Mouse (Mus musculus): ENCODE data around the gene Iqcd. TPM values are rescaled to one million over a fixed set of nuclear protein-coding genes. Genes with fewer than 3 reads are reported as not detected.

Iqcd gene
- total RNA-seq, 2 experiments from 2014 or later = 0.36 to 0.40 TPM

DNA sequence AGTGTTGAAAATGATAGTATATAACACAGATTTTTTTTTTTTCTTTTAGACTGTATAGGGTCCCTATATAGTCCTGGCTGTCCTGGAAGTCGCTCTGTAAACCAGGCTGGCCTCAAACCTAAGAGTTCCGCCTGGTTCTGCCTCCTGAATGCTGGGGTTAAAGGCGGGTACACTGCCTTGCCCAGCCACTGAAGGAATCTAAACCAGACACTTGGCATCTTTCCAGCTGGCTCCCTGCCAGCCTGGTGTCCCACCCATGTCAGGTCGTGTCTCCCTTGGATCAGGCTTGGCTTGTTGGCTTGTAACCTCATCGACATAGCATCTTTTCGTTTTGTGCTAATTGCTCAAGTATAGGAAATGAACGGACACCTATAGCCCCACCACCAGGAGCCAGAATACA, 39.8 kb downstream of the Iqcd start:
- no peak for DNase-seq

GRCm38 (mm10) chr5:120631128-120631527, 42.3 kb downstream of the Iqcd start:
- peak; percentile 36 to 52 for DNase-seq

- DNase-seq = no peak
Observed at GRCm38 (mm10) chr5:120631892-120632291, 43.1 kb downstream of the Iqcd start.

DNA sequence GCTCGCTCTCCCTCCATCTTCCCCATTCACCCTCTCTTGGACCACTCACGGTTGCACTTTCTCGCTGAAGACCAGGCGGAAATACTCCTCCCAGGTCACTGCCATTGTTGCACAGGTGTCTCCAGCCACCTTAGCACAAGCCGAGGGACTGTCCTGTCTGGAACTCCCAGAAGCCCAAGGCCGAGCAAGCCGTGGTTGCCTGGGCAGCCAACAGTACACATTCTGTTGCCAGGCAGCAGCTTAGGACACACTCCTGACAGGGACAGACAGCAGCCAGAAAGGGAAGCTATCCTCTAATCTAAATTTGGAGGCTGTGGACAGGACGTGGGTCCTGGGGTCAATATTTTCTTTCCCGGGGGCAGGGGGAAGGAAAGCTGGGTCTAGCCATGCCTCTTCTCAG, 45.3 kb downstream of the Iqcd start, which contains the start of gene Cfap73:
Gene Cfap73 (minus strand): TSS at position 105 of the 400 bp plus-strand sequence.
- peak; percentile 74 to 79 for DNase-seq

DNA sequence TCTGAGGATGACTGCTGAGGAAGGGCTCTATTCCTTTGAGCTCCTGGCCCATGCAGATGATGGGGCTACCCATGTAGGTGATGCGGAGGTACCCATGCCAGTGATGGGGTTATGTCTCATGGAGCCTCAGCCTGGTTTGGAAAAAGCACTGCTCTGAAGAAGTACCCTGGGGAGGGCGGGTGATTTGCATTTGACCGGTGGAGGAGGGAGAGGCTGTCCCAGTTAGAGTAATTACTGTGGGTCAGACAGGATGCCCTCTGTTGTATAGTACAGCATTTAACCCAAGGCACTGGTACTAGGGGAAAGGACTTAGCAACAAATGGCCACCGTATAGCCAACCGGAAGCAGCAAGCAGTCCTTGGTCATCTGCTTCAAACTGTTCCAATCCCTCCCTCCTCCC, 46.0 kb downstream of the Iqcd start:
- DNase-seq = no peak

DNA sequence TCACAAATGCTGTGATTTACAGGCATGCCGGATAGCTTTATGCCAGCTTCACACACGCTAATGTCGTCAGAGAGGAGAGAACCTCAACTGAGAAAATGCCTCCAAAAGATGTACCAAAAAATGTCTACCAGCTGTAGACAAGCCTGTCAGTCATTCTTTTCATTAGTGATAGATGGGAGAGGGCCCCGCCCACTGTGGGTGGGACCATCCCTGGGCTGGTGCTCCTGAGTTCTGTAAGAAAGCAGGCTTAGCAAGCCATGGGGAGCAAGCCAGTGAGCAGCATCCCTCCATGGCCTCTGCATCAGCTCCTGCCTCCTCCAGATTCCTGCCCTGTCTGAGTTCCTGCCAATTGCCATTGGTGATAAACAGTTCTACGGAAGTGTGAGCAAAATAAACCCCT, 46.8 kb downstream of the Iqcd start:
- DNase-seq = no peak

GRCm38 (mm10) chr5:120640094-120640493, 51.3 kb downstream of the Iqcd start:
- DNase-seq = no peak

DNA sequence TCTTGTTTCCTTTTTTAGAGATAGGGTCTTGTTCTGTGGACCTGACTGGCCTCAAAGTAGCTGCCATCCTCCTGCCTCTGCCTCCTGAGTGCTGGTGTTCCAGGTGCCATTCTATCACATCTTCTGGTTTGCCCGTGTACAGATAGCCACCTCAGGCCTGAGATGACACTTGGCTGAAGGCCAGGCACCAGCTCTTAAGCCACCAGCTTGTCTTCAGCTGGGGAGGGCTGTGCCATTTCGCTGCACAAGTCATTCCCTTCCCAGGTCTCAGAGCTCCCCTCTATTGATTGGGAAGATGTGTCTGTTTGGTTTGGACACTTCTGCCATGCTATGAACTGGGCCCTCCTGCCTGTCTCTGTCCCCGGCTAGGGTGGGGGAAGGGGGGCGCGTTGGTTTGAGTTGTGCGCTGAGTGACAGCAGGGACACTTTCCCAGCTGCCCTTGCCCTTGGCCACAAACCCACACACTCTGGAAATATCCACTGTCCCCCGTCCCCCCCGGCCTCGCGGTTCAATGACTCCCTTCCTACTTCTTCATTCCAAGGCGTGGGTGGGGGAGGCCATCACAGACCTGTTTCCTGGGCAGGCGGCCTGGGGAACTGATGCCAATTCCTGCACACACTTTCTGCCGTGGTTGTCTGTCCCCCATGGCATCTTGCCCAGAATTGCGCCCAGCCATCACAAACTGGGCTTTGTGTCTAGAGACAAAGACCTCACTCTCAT, 54.7 kb downstream of the Iqcd start:
- DNase-seq = peak; percentile 83 to 87

DNA sequence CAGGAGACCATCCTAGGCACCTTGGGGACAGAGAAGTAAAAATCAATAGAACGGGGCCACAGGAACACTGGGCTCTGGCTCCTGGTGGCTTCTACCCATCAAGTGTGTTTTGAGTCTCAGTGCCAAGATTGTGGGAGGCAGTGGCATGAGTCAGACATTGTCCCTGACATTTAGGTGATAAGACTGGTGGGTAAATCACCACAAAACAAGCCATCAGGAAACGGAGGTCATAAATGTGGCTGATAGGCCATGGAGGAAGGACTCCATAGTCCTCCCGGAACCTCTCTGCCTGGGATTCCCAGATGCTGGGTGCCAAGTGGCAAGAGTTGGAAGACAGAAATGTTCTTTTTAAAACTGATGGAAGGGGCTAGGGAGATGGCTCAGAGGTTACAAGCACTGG, 55.4 kb downstream of the Iqcd start:
- peak; percentile 74 to 78 for DNase-seq

- DNase-seq = peak; percentile 69 to 74
Observed at GRCm38 (mm10) chr5:120645851-120646250, 57.0 kb downstream of the Iqcd start.

DNA sequence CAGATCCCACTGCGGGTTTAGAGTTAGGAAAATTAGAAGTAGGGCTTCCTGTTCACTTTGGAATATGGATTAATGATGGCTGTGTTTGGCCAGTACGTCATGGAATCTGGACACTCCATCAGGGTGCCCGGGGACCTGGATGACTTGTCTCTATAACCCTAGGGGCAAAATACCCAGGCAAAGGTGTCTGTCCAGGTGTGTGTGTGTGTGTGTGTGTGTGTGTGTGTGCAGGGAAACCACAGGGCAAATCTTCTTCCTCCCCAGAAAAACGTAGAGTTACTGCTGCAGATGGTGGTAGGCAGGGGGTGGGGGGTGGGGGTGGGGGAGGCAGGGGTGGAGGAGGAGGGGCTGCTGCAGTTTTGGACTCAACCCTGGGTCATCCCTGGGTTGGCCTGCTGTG, 58.5 kb downstream of the Iqcd start:
- DNase-seq = no peak

- no peak for DNase-seq
Observed at GRCm38 (mm10) chr5:120647814-120648491, 59.1 kb downstream of the Iqcd start.

DNA sequence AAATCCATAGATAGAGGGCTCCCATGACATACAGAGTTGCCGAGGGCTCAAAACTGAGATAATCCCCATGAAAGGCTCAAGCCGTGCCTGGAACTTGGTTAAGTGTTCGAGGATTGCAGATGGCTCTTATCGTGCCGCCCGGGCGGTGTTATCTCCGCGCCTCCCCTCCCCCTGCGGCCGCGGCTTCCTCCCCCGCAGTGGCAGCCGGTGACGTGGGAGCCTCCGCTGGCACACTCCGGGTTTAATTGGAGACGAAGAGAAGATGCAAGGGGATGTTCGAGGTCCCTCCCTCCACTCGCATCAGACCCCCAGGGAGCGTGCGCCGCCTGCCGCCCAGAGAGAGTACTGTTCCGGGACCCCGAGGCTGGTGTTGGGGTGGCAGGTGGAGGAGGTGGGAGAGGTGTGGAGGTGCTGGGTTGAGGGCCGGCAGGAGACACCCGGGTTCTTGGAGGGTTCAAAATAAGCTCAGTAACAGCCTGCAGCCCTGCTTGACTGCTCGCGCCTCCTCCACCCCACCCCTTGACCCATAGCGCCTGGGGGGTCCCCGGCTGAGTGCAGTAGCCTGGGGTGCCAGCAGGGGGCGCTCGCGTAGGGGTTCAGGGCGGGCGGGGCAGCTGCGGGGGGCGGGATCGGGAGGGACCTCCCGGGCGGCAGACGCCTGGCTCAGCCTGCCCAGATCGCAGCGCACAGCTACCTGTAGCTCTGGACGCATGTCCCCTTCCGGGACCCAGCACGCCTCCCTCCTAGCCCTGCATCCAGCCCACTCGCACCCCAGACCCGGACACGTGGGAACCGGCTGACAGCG, 60.0 kb downstream of the Iqcd start, which contains the start of gene Rasal1:
Gene Rasal1 (plus strand): TSS at position 244 of the 805 bp plus-strand sequence.
- peak; percentile 73 to 83 for DNase-seq

- DNase-seq = peak in 1 of 2 experiments; percentile 24
Observed at GRCm38 (mm10) chr5:120649374-120649933, 60.6 kb downstream of the Iqcd start.

GRCm38 (mm10) chr5:120649938-120650337, 61.1 kb downstream of the Iqcd start:
- DNase-seq = no peak

- no peak for DNase-seq
Observed at GRCm38 (mm10) chr5:120651230-120651629, 62.4 kb downstream of the Iqcd start.

DNA sequence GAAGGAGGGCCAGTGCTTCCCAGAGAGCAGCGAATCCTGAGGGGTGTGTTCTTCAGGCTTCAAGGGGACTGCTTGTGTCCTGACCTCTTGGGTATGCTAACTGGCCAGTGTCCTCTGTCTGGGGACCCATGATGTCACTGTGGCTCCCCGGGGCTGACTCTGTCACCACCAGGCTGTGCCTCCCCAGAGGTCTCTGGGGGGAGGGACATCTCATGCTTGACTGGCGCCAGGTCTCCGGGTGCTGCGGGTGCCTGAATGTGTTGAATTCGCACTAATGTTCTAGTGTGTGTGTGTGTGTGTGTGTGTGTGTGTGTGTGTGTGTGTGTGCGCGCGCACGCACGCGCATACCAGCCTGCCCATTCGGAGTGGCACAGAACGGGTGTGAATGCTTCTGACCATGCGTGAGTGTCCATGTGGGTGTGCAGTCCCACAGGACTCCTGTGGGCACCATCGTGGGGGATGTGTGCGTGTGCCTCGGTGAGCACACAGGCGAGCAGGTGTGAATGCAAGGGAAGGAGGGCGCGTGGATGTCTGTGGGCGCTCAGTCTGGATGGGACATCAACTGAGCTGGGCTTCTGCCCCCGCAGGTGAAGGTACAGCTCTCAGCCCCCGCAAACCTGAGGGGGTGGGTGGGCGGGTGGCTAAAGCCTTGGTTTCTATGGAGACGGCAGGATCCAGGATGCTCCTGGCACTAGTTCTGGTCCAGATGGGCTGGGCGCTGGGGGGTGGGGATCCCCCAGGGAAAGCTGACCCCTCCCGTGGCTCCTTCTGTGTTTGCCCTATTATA, 64.3 kb downstream of the Iqcd start:
- no peak for DNase-seq

DNA sequence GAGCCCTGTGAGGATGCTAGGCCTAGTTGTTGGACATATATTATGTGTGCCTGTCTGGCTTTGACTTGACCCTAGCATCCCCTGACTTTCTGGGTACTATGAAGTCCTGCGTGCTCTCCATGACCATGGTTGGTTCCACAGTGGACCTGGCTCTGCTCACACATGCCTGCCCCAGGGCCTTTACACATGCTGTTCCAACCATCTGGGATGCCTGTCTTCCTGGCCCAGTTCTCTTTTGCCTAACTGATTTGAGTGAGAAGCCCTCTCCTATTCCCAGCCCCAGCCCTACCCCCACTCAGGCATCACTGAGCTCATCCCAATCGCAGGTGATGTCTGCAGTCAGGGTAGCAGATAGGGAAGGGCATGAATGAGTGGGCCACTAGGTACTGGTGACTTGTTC, 65.1 kb downstream of the Iqcd start:
- no peak for DNase-seq

- DNase-seq = no peak
Observed at GRCm38 (mm10) chr5:120656281-120656751, 67.5 kb downstream of the Iqcd start.

Measured in adrenal gland, postnatal 36 days (tissue).